Mouse (Mus musculus) cortical plate, adult 2 months (tissue): Measurements from ENCODE around the gene Dohh.

Experiments
- CTCF ChIP-seq: fragments of 200-500 bp; IDR thresholded peaks from 2 replicates; pipeline ENCODE4 v1.5.1; 2011; ENCODE audit warnings: mild to moderate bottlenecking, control low read depth, low read length; ENCODE audit not compliant: insufficient read depth; ENCODE audit errors: extremely low read depth
- POLR2A ChIP-seq: fragments of 200-500 bp; IDR thresholded peaks from 2 replicates; pipeline ENCODE4 v1.6.1; 2011; ENCODE audit warnings: mild to moderate bottlenecking, low read length, control low read depth; ENCODE audit not compliant: insufficient read depth; ENCODE audit errors: extremely low read depth

GRCm38 (mm10) chr10:81401521-81402226, 17.4 kb downstream of the Dohh start:
- no peak for TF ChIP-seq POLR2A
- TF ChIP-seq CTCF = no peak
